Mouse (Mus musculus) megakaryocyte, adult 5-6 weeks (primary cell): ENCODE data around the gene Cyba. TPM values are rescaled to one million over a fixed set of nuclear protein-coding genes. Genes with fewer than 3 reads are reported as not detected.

Source experiments
- total RNA-seq, 2 experiments: library from RNA; stranded (forward) in 1 of 2; stranded (reverse) in 1 of 2; fragments of 153-499, 151-499 nt in 1 of 2; fragments of 221-1000, 200-1000 nt in 1 of 2; gene quantifications; 2 replicates each; pipeline versions ENCODE4 v1.2.3 to v1.2.4; 2015 to 2017

Cyba gene
- total RNA-seq, 2 experiments from 2014 or later = 337 to 634 TPM

Other genes with a start within 250 kb of the Cyba start
- gene Zfpm1, start 150.8 kb downstream of the Cyba start, total RNA-seq (2015) = 4.3 and 4.5 TPM in 2 replicates
- gene Zfpm1, start 150.8 kb downstream of the Cyba start, total RNA-seq (2017) = 4.8 and 5.6 TPM in 2 replicates
- not detected in 2 replicates for gene Trhr2, start 72.2 kb downstream of the Cyba start, total RNA-seq (2015)
- gene Trhr2, start 72.2 kb downstream of the Cyba start, total RNA-seq (2017) = not detected in 2 replicates
- gene Zc3h18, start 56.3 kb downstream of the Cyba start, total RNA-seq (2015) = 19.6 and 22.0 TPM in 2 replicates
- gene Zc3h18, start 56.3 kb downstream of the Cyba start, total RNA-seq (2017) = 50.2 and 63.1 TPM in 2 replicates
- not detected in 2 replicates for gene Il17c, start 10.9 kb downstream of the Cyba start, total RNA-seq (2015)
- gene Il17c, start 10.9 kb downstream of the Cyba start, total RNA-seq (2017) = not detected in 2 replicates
- gene Mvd, start 10.5 kb upstream of the Cyba start, total RNA-seq (2015) = 9.8 and 10.3 TPM in 2 replicates
- gene Mvd, start 10.5 kb upstream of the Cyba start, total RNA-seq (2017) = 15.2 and 15.6 TPM in 2 replicates
- 0.09 and 0.25 TPM in 2 replicates for gene Snai3, start 27.8 kb upstream of the Cyba start, total RNA-seq (2015)
- gene Snai3, start 27.8 kb upstream of the Cyba start, total RNA-seq (2017) = not detected in 2 replicates
- gene Rnf166, start 43.1 kb upstream of the Cyba start, total RNA-seq (2015) = 42.0 and 48.6 TPM in 2 replicates
- 50.8 and 59.5 TPM in 2 replicates for gene Rnf166, start 43.1 kb upstream of the Cyba start, total RNA-seq (2017)
- 13.5 and 16.2 TPM in 2 replicates for gene Ctu2, start 43.2 kb upstream of the Cyba start, total RNA-seq (2015)
- gene Ctu2, start 43.2 kb upstream of the Cyba start, total RNA-seq (2017) = 4.7 and 7.7 TPM in 2 replicates
- gene Piezo1, start 118.4 kb upstream of the Cyba start, total RNA-seq (2015) = 27.4 and 34.6 TPM in 2 replicates
- gene Piezo1, start 118.4 kb upstream of the Cyba start, total RNA-seq (2017) = 30.0 and 35.9 TPM in 2 replicates
- gene Cdt1, start 135.1 kb upstream of the Cyba start, total RNA-seq (2015) = 41.7 and 41.9 TPM in 2 replicates
- 28.4 and 34.1 TPM in 2 replicates for gene Cdt1, start 135.1 kb upstream of the Cyba start, total RNA-seq (2017)
- gene Aprt, start 144.0 kb upstream of the Cyba start, total RNA-seq (2015) = 272 and 308 TPM in 2 replicates
- 132 and 149 TPM in 2 replicates for gene Aprt, start 144.0 kb upstream of the Cyba start, total RNA-seq (2017)
- 52.6 and 53.0 TPM in 2 replicates for gene Galns, start 178.5 kb upstream of the Cyba start, total RNA-seq (2015)
- 57.5 and 63.1 TPM in 2 replicates for gene Galns, start 178.5 kb upstream of the Cyba start, total RNA-seq (2017)
- 85.8 and 88.2 TPM in 2 replicates for gene Trappc2l, start 178.7 kb upstream of the Cyba start, total RNA-seq (2015)
- 33.0 and 37.6 TPM in 2 replicates for gene Trappc2l, start 178.7 kb upstream of the Cyba start, total RNA-seq (2017)
- 0.27 TPM in 1 of 2 replicates, not detected in the other for gene Pabpn1l, start 189.8 kb upstream of the Cyba start, total RNA-seq (2015)
- not detected in 2 replicates for gene Pabpn1l, start 189.8 kb upstream of the Cyba start, total RNA-seq (2017)